Mouse (Mus musculus) erythroblast, embryonic 14.5 days (primary cell): ENCODE measurements around the gene Oaf.

ENCODE experiments used
- GATA1 ChIP-seq: IDR thresholded peaks from 2 replicates; pipeline ENCODE4 v1.6.1; 2012; ENCODE audit warnings: low read length, inconsistent platforms, mixed read lengths
- TAL1 ChIP-seq: IDR thresholded peaks from 3 replicates; pipeline ENCODE4 v1.6.1; 2012; ENCODE audit warnings: low read length, inconsistent platforms, mixed read lengths

GRCm38 (mm10) chr9:43271761-43272518 is 32.2 kb upstream of the Oaf start:
- no peak for TF ChIP-seq TAL1
- TF ChIP-seq GATA1: no peak
